Mouse (Mus musculus): ENCODE measurements at regions not wholly inside any gene's neighbourhood (a gene's known extent, or its start where the extent isn't known, plus 50 kb on each side); places are given as distances from the start of the nearest gene placed in this dataset.

- no peak for TF ChIP-seq POLR2AphosphoS5 (IDR thresholded peaks at IDR 0.05; ENCODE audit: borderline replicate concordance, low read depth, low read length)
- no peak for TF ChIP-seq ZMIZ1 (IDR thresholded peaks at IDR 0.05; ENCODE audit: low read depth, low read length)
- no peak for TF ChIP-seq MAX (IDR thresholded peaks at IDR 0.05; ENCODE audit: low read length)
- TF ChIP-seq SMC3 (IDR thresholded peaks at IDR 0.05; ENCODE audit: low read depth, low read length), result no peak
- TF ChIP-seq POLR2A (IDR thresholded peaks at IDR 0.05; ENCODE audit: control insufficient read depth in 1 of 2, insufficient read depth in 1 of 2, low read depth in 1 of 2, low read length in 2 of 2, poor library complexity in 1 of 2), result no peak
- TF ChIP-seq POLR2AphosphoS2 (IDR thresholded peaks at IDR 0.05; ENCODE audit: low read length), result no peak
- TF ChIP-seq JUND (IDR thresholded peaks at IDR 0.05; ENCODE audit: low read depth, low read length), result no peak
- TF ChIP-seq MYB (IDR thresholded peaks at IDR 0.05; ENCODE audit: low read depth, low read length), result no peak
- TF ChIP-seq MAZ (IDR thresholded peaks at IDR 0.05; ENCODE audit: low read depth, low read length), result no peak
- no peak for TF ChIP-seq MAFK (IDR thresholded peaks at IDR 0.05; ENCODE audit: borderline replicate concordance, low read depth, low read length)
- TF ChIP-seq CTCF (IDR thresholded peaks at IDR 0.05 in 2 of 3, conservative IDR thresholded peaks at IDR 0.05 in 1 of 3; ENCODE audit: control insufficient read depth in 1 of 3, insufficient read depth in 1 of 3, low read depth in 2 of 3, low read length in 3 of 3, poor library complexity in 1 of 3, severe bottlenecking in 1 of 3), result no peak
- TF ChIP-seq NELFE (IDR thresholded peaks at IDR 0.05; ENCODE audit: low read depth, low read length), result no peak
- no peak for TF ChIP-seq MXI1 (IDR thresholded peaks at IDR 0.05; ENCODE audit: low read depth, low read length)
Measured at GRCm38 (mm10) chr5:76080429-76080828, 59.6 kb upstream of the Srd5a3 start.
